Mouse (Mus musculus) spleen, adult 2 months (tissue): ENCODE data around the gene Ptpn1.

ENCODE experiments used
- CTCF ChIP-seq: fragments of 200-500 bp; IDR thresholded peaks from 2 replicates; pipeline ENCODE4 v1.5.1; 2011; ENCODE audit warnings: mild to moderate bottlenecking, inconsistent platforms; ENCODE audit not compliant: insufficient read depth, insufficient read length, insufficient replicate concordance; ENCODE audit errors: extremely low read depth
- POLR2A ChIP-seq: fragments of 200-500 bp; IDR thresholded peaks from 2 replicates; pipeline ENCODE4 v1.6.1; 2011; ENCODE audit warnings: low read depth, low read length, inconsistent platforms

DNA sequence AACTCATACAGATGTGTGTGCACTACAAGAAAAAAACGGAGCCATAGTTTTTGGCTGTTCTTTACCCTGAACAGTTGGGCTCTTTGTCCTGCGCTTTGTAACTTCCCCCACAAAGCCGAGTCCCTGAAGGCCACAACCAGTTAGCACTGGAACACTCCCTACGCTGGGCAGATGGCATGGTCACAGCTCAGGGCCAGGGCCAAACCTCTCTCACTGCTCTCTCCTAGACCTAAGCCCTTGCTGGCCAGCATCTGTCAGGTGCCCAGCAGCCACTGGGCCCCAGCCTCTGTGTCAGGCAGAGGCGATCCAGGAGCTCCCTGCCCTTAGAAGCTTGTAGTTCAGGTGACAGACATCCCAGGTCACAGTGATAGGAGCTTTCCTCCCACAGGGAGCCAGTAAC, 13.6 kb downstream of the Ptpn1 start:
- TF ChIP-seq CTCF, result no peak
- no peak for TF ChIP-seq POLR2A
